Mouse (Mus musculus) urinary bladder, postnatal 14 days (tissue): ENCODE data around the gene Ntrk1.

Experiments
- DNase-seq: peaks from one replicate; pipeline ENCODE4 v3.0.0; 2021; ENCODE audit warnings: low spot score

Gene Ntrk1

DNA sequence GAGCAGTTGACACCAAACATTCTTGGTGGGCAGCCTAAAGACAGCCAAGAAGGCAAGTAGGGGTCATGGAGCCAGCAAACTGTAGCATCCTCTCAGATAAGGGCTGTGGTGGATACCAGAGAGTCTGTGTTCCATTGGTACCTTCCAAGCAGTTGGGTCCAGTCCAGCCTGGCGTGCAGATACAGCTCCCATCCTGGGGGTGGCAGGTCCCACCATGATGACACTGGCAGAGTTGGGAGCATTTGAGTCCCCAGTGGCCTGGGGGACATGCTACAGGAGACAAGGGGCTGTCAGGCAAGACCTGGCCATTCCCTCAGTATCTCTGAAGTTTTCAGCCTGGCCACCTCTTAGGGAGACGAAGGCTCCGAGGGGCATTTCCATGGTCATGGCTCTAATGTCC is 42.4 kb downstream of the Ntrk1 start:
- DNase-seq, result no peak

DNA sequence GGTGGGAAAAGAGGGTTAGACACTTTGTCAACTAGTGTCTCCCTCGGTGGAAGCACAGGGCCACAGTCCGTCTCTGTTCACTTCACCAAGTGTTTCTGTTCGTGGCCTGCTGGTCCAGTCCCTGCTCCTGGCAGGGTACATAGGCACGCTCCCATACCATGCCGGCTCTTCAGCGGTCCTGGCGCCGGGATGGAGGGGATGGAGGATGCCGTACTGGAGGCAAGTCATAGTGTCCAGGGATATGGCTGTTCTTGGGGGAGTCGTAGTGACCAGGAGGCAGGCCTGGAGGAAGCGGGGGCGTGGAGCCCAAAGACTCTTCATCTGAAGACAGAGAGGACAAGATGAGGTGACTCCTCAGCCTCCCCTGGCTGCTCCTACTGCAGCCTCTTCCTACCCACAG is 45.0 kb downstream of the Ntrk1 start:
- no peak for DNase-seq

DNA sequence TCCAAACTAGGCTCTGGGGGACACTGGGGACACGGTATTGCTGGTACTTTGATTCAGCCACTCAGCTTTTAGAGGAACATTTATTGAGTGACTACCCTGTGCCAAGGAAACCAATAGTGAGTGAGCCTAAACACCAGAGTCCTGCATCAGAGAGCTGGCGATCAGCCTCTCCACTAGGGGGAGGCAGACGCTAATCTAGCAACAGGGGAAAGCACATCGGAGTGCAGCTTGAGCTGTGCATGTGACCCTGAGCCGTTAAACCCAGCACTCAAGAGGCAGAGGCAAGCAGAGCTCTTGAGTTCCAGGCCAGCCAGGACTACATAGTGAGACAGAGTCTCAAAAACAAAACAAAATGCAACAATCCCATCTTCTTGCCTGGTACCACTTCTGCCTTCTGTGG is 45.9 kb downstream of the Ntrk1 start:
- DNase-seq, result peak; percentile 60

DNA sequence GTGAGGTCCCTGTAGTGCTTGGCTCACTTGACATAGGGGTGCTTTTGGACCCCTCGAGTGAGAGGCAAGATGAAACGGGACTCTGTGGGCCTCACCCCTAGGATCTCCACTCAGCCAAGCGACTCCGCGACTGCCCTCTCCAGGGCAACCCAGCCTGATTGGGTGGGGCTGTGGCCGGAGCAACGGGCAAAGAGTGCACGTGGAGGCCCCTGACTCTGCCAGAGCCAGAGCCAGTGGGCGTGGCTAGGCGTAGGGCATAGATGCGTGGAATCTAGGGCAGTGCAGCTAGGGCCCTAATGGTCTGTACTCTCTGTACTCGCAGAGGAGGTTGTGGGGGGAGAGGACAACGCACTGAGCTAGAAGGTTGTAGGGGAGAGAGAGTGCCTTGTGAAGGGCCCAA is 46.5 kb downstream of the Ntrk1 start, which contains the start of gene Lrrc71:
Lrrc71 (minus strand) TSS at position 195 of the 400 bp plus-strand sequence.
- peak; percentile 28 for DNase-seq

DNA sequence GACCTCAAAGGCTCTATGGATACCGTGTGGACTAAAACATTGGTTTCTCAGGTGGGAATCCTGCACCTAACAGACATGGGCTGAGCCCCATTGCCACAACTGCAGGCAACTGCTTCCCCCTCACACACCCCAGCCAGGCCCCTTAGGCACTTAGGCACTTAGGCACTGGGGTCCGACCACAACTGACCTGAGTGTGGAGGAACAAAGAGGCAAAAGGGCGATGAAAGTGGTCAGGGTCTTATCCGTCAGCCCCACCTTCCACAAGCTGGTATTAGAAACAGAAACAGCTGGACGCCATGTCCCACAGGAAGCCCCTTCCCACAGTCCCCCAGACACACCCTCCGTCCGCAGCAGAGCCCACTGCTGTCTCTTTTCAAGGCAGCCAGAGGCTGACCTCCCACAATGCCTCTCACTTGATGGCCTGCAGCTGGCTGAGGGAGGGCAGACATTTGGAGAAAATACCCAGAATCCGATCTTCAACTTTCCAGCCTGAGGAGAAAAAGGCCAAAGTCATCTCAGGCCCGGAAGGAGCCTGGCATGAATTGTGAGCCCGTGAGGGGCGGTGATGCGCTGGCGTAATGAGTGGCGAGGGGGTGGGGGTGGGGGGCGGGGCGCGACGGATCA is 49.8 kb downstream of the Ntrk1 start:
- DNase-seq, result no peak

DNA sequence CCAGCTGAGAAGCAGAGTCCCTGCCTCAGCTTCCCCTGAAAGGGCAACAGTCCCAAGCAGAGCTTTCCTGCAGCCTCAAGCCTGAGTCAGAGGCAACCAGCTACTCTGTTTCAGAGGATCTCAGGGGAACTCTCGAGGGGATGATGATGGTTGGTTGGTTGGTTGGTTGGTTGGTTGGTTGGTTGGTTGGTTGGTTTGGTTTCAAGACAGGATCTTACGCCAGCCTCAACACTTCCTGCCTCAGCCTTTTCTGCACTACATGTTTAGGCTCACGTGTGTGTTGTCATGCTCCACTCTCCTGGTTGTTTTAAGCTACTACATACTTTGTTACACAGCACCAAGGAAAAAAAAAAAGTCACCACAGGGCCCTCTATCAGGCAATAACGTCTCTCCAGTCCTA is 51.0 kb downstream of the Ntrk1 start:
- DNase-seq, result no peak

DNA sequence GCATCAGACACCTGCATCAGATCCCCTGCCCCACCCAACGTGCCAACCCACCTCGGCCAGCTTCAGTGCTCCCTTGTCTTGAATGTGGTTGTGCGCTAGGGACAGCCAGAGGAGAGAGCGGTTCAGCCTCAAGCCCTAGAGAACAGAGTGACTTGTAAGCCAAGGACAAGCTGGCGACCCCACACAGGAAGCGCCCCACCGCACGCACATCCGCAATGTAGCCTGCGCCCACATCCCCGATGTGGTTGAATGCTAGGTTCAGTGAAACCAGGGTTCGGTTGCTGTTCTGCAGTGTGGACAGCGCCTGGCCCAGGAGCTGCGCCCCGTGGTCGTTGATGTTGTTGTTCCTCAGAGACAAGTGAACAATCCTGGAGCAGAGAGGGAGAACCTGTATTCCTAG is 52.2 kb downstream of the Ntrk1 start:
- no peak for DNase-seq

DNA sequence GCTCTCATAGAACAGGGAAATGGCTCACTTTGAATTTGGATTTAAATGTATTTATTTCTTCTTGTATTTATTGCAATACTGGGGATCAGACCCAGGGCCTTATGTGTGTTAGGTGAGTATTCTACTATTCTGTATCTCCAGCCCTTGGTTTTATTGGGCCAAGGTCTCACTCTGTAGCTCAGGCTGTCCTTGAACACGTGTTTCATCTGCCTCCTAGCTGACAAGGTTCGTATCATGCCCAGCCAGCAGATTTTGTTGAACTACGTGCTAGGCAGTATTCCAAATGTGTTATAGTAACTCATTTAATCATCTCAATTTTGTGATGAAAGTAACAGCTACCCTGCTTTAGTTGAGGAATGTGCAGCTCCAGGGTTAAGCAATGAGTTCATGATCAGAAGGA is 52.9 kb downstream of the Ntrk1 start:
- DNase-seq, result no peak

DNA sequence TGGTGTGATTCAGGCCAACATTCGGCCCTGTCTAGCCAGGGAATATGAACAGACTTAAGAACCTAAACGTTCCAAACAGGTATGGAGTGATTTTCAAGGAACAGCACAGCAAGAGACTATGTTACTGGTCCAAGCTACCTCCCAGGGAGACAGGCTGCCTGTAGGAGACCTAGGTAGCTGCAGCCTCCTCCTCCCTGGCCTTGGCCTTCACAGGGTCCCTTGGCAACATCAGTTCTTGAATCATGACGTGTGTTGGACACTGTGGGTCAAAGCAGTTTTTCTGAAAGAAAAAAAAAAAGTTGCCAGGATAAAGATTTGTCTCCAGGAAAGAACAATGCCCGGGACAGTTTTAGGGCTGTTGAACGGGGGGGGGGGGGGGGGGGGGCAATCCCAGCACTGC is 56.1 kb downstream of the Ntrk1 start:
- no peak for DNase-seq

DNA sequence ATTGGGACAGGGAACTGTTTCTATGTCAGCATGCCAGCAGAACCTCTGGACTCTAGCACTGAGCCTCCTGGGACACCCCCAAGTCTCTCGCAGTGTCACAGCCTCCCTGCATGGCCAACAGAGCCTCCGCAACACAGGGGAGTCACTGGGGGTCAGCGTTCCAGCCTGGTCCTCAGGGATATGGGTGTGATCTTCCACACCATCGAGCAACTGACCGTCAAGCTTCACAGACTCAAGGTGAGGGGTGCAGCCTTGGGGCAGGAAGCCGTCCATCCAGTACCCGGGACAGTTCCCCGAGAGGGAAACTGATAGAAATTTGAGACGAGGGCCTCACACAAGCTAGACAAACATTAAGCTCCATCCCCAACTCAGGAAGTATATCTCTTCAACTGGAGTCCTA is 59.6 kb downstream of the Ntrk1 start:
- DNase-seq, result no peak

DNA sequence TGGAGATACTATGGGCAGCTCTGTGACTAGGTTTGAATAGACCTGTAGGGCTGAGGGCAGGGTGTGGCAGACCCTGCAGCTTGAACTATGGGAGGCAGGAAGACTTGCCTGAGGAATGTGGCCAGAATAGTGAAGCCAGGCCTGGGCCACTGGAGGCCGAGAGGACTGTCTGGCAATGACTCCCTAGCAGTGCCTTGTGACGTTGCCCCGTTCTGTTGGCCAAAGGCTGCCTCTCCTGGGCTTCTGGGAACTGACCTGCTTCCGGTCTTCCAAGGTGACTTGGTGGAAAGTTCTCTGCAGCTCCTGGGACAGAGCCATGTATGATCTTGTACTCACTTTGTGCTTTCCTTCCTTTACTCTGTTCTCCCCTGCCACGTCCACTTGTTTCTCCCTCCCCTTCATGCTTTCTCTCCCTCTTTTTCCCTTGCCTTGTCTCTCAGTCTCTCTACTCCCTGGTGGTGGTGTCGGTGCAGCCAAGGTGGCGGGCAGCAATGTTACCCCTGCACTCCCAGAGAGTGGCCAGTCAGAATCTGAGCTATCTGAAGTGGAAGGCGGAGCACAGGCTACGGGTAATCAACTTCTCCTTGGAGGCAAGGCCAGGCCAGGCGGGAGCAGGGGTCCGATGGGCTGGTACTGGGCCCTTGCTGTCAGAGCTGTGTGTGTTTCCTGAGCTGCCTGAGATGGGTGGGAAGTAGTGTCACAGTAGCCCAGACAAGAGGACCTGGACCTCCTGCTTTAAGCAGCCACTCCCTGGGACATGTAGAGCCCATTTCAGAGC is 60.8 kb downstream of the Ntrk1 start:
- no peak for DNase-seq

DNA sequence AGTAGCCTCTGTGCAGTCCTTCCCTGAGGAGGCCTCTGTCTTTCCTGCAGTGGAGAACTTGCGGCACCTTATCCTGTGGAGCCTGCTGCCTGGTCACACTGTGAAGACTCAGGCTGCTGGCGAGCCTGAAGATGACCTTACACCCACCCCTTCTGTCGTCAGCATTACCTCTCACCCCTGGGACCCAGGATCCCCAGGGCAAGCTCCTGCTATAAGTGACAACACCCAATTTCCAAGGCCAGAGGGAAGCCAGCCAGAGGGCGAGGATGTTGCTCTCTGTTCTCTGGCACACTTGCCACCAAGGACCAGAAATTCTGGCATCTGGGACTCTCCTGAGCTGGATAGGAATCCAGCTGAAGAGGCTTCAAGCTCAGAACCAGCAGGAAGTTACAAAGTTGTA is 61.9 kb downstream of the Ntrk1 start:
- DNase-seq, result no peak

DNA sequence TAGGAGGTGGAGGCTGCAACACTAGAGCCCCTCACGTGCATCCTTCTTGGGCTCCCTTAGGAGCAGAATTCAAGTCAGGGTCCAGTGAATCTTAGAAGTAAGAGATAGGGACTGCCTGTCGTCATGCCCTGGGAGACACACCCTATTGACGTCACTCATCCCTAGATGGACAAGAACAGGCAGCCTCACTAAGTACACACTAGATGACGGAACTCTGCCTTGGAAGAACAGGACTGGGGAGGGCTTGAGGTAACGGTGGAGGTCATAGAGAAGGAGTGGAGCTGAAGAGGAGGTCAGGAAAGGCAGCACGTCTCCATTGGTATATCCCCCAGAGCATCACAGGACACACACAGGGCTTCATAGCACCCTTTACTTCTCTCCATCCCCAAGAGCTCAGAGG is 66.3 kb downstream of the Ntrk1 start:
- DNase-seq, result no peak
